Mouse (Mus musculus) limb, embryonic 13.5 days (tissue): ENCODE results near the gene Rundc3a. TPM values are rescaled to one million over a fixed set of nuclear protein-coding genes. Genes with fewer than 3 reads are reported as not detected.
"Not testable (repeated sequence)": the region's sequence is repeated elsewhere in the genome, so short reads cannot be mapped to it uniquely, and the experiment has no call there.

Experiments
- ATAC-seq: fragments of 200-750 bp; cut with Nextera tagmentation; 2 replicates; pipeline ENCODE4 v1.8.0; 2017; ENCODE audit warnings: low read depth, moderate number of reproducible peaks, moderate TSS enrichment; ENCODE audit not compliant: low FRiP score
- H3K27ac ChIP-seq: fragments of 300-500 bp; sonication (generic); 2 replicates; pipeline ENCODE4 v1.5.1; 2015; ENCODE audit warnings: inconsistent platforms, mild to moderate bottlenecking, moderate library complexity
- H3K27me3 ChIP-seq: fragments of 300-500 bp; sonication (generic); 2 replicates; pipeline ENCODE4 v1.6.1; 2015; ENCODE audit warnings: mild to moderate bottlenecking, inconsistent platforms
- H3K36me3 ChIP-seq: fragments of 300-500 bp; sonication (generic); 2 replicates; pipeline ENCODE4 v1.6.1; 2015; ENCODE audit warnings: inconsistent platforms, mild to moderate bottlenecking, moderate library complexity
- H3K4me1 ChIP-seq: fragments of 300-500 bp; sonication (generic); 2 replicates; pipeline ENCODE4 v1.6.1; 2015; ENCODE audit warnings: inconsistent platforms
- H3K4me2 ChIP-seq: fragments of 300-500 bp; sonication (generic); replicated peaks from 2 replicates; pipeline ENCODE4 v1.6.1; 2015; ENCODE audit warnings: inconsistent platforms, mild to moderate bottlenecking, moderate library complexity
- H3K4me3 ChIP-seq: fragments of 300-500 bp; sonication (generic); 2 replicates; pipeline ENCODE4 v1.5.1; 2015; ENCODE audit warnings: moderate library complexity, mild to moderate bottlenecking, inconsistent platforms
- H3K9ac ChIP-seq: fragments of 300-500 bp; sonication (generic); 2 replicates; pipeline ENCODE4 v1.6.1; 2015; ENCODE audit warnings: mild to moderate bottlenecking, inconsistent platforms
- H3K9me3 ChIP-seq: fragments of 300-500 bp; sonication (generic); 2 replicates; pipeline ENCODE4 v1.6.1; 2016; ENCODE audit warnings: inconsistent platforms
- WGBS: fragments of 180-500 bp; shearing (Covaris S2); methylation state at CpG from one replicate; pipeline ENCODE4 v1.1.7; 2015; 5-methylcytosine and 5-hydroxymethylcytosine counted together
- polyA plus RNA-seq: library from polyadenylated mRNA; unstranded; fragments of >200 nt; fragmentation: Nextera tagmentation; extraction: Ambion mirVana; gene quantifications from 2 replicates; pipeline ENCODE4 v1.2.1, GENCODE M21; 2015

Rundc3a gene
- polyA plus RNA-seq, 1 experiment from 2014 or later, result 1.3 TPM

- peaks cover 4% of the 10 kb centered on the region; the same call in 1 of the 2 replicates for H3K4me1 ChIP-seq
- no peak overlapping the region for H3K9ac ChIP-seq
- no peak overlapping the region for H3K4me2 ChIP-seq
- ATAC-seq, result no peak
- WGBS, result 81% methylated on average over 12 of the region's 12 CpGs
- peaks cover 14% of the 10 kb centered on the region for H3K27me3 ChIP-seq
- no peak overlapping the region for H3K4me3 ChIP-seq
- H3K36me3 ChIP-seq, result no peaks in the 10 kb centered on the region
- no peak overlapping the region for H3K27ac ChIP-seq
- no peaks in the 10 kb centered on the region for H3K9me3 ChIP-seq
Observed at GRCm38 (mm10) chr11:102356190-102356589, 37.0 kb upstream of the Rundc3a start.

GRCm38 (mm10) chr11:102356636-102357350 is 36.4 kb upstream of the Rundc3a start:
- Histone ChIP-seq H3K9ac (no peak overlapping the region), H3K27ac (no peak overlapping the region), H3K4me3 (no peak overlapping the region), H3K4me1 (peaks cover 4% of the 10 kb centered on the region; the same call in 1 of the 2 replicates), H3K4me2 (no peak overlapping the region), H3K36me3 (no peaks in the 10 kb centered on the region), H3K9me3 (no peaks in the 10 kb centered on the region), H3K27me3 (peaks cover 14% of the 10 kb centered on the region)
- no peak for ATAC-seq
- 64% methylated on average over 31 of the region's 31 CpGs for WGBS

GRCm38 (mm10) chr11:102358365-102358764 is 34.8 kb upstream of the Rundc3a start:
- Histone ChIP-seq H3K27me3 (peaks cover 14% of the 10 kb centered on the region), H3K36me3 (no peaks in the 10 kb centered on the region), H3K9ac (no peak overlapping the region), H3K4me3 (no peak overlapping the region), H3K4me1 (no peaks in the 10 kb centered on the region), H3K9me3 (no peaks in the 10 kb centered on the region), H3K27ac (no peak overlapping the region), H3K4me2 (no peak overlapping the region)
- no peak for ATAC-seq
- WGBS, result 66% methylated on average over 10 of the region's 10 CpGs

- H3K27me3 ChIP-seq, result peaks cover 4% of the 10 kb centered on the region
- no peaks in the 10 kb centered on the region for H3K9me3 ChIP-seq
- 81% methylated on average over 8 of the region's 8 CpGs for WGBS
- H3K27ac ChIP-seq, result no peak overlapping the region
- no peak overlapping the region for H3K9ac ChIP-seq
- no peak overlapping the region for H3K4me2 ChIP-seq
- no peaks in the 10 kb centered on the region for H3K4me1 ChIP-seq
- H3K36me3 ChIP-seq, result no peaks in the 10 kb centered on the region
- H3K4me3 ChIP-seq, result no peak overlapping the region
- no peak for ATAC-seq
Observed at GRCm38 (mm10) chr11:102361776-102362495, 31.3 kb upstream of the Rundc3a start.

- no peak overlapping the region for H3K4me2 ChIP-seq
- no peaks in the 10 kb centered on the region for H3K9me3 ChIP-seq
- H3K4me3 ChIP-seq, result no peak overlapping the region
- WGBS, result 65% methylated on average over 2 of the region's 2 CpGs
- H3K9ac ChIP-seq, result no peak overlapping the region
- H3K27me3 ChIP-seq, result no peaks in the 10 kb centered on the region
- H3K4me1 ChIP-seq, result no peaks in the 10 kb centered on the region
- H3K36me3 ChIP-seq, result no peaks in the 10 kb centered on the region
- ATAC-seq, result peak; percentile 39; the same call in 1 of the 2 replicates
- H3K27ac ChIP-seq, result no peak overlapping the region
Observed at GRCm38 (mm10) chr11:102363623-102364022, 29.6 kb upstream of the Rundc3a start.

- Histone ChIP-seq H3K9ac (no peak overlapping the region; the same call in 1 of the 2 replicates), H3K4me2 (no peak overlapping the region), H3K4me1 (no peaks in the 10 kb centered on the region), H3K27me3 (0 out of 2 replicates have a peak, but pooled peaks cover 3% of the 10 kb centered on the region), H3K4me3 (no peak overlapping the region), H3K27ac (no peak overlapping the region), H3K9me3 (no peaks in the 10 kb centered on the region), H3K36me3 (no peaks in the 10 kb centered on the region)
- peak; percentile 49; the same call in 1 of the 2 replicates for ATAC-seq
- 67% methylated on average over 14 of the region's 14 CpGs for whole genome bisulfite sequencing
Observed at GRCm38 (mm10) chr11:102364570-102365371, 28.4 kb upstream of the Rundc3a start.

- Histone ChIP-seq H3K9me3 (no peaks in the 10 kb centered on the region), H3K9ac (no peak overlapping the region), H3K4me2 (no peak overlapping the region), H3K4me1 (no peaks in the 10 kb centered on the region), H3K36me3 (no peaks in the 10 kb centered on the region), H3K27me3 (0 out of 2 replicates have a peak, but pooled peaks cover 3% of the 10 kb centered on the region), H3K27ac (no peak overlapping the region), H3K4me3 (no peak overlapping the region)
- ATAC-seq, result no peak
- 49% methylated on average over 4 of the region's 4 CpGs for WGBS
Observed at GRCm38 (mm10) chr11:102365699-102366098, 27.5 kb upstream of the Rundc3a start.

- H3K36me3 ChIP-seq, H3K9me3 ChIP-seq, H3K4me2 ChIP-seq, H3K4me3 ChIP-seq, H3K9ac ChIP-seq, H3K27me3 ChIP-seq, H3K27ac ChIP-seq, ATAC-seq, H3K4me1 ChIP-seq: not testable (repeated sequence)
- WGBS, result 76% methylated on average over 8 of the region's 8 CpGs
Observed at GRCm38 (mm10) chr11:102366103-102366502, 27.1 kb upstream of the Rundc3a start, which contains the start of gene Slc4a1. Slc4a1 (minus strand) TSS chr11:102366203.

- no peaks in the 10 kb centered on the region for H3K4me1 ChIP-seq
- WGBS, result 64% methylated on average over 9 of the region's 9 CpGs
- no peak overlapping the region for H3K27ac ChIP-seq
- no peak overlapping the region for H3K4me2 ChIP-seq
- no peak for ATAC-seq
- H3K27me3 ChIP-seq, result peaks cover 11% of the 10 kb centered on the region
- H3K9ac ChIP-seq, result no peak overlapping the region
- no peaks in the 10 kb centered on the region for H3K36me3 ChIP-seq
- H3K9me3 ChIP-seq, result no peaks in the 10 kb centered on the region
- no peak overlapping the region for H3K4me3 ChIP-seq
Observed at GRCm38 (mm10) chr11:102367504-102368280, 25.5 kb upstream of the Rundc3a start.

- Histone ChIP-seq H3K4me1 (no peaks in the 10 kb centered on the region), H3K4me2 (no peak overlapping the region), H3K27ac (no peak overlapping the region), H3K9me3 (no peaks in the 10 kb centered on the region), H3K9ac (no peak overlapping the region), H3K36me3 (no peaks in the 10 kb centered on the region), H3K4me3 (no peak overlapping the region), H3K27me3 (peaks cover 16% of the 10 kb centered on the region)
- 74% methylated on average over 5 of the region's 5 CpGs for WGBS
- ATAC-seq, result no peak
Observed at GRCm38 (mm10) chr11:102368347-102368746, 24.9 kb upstream of the Rundc3a start.

GRCm38 (mm10) chr11:102369263-102369662 is 23.9 kb upstream of the Rundc3a start:
- Histone ChIP-seq H3K27me3 (peaks cover 24% of the 10 kb centered on the region), H3K27ac (no peak overlapping the region), H3K9ac (no peak overlapping the region), H3K9me3 (no peaks in the 10 kb centered on the region), H3K4me1 (no peaks in the 10 kb centered on the region), H3K4me2 (no peak overlapping the region), H3K4me3 (no peak overlapping the region), H3K36me3 (no peaks in the 10 kb centered on the region)
- ATAC-seq, result no peak
- 76% methylated on average over 4 of the region's 4 CpGs for WGBS
